Mouse (Mus musculus) megakaryocyte, adult 5-6 weeks (primary cell): ENCODE measurements around the gene Gm21885. TPM values are rescaled to one million over a fixed set of nuclear protein-coding genes. Genes with fewer than 3 reads are reported as not detected.

ENCODE experiments used
- ATAC-seq: 2 replicates; pipeline ENCODE4 v1.8.0; 2016; ENCODE audit warnings: mild to moderate bottlenecking, inconsistent platforms; ENCODE audit not compliant: poor library complexity, severe bottlenecking
- total RNA-seq, 2 experiments: library from RNA; stranded (forward) in 1 of 2; stranded (reverse) in 1 of 2; fragments of 153-499, 151-499 nt in 1 of 2; fragments of 221-1000, 200-1000 nt in 1 of 2; gene quantifications; 2 replicates each; pipeline versions ENCODE4 v1.2.3 to v1.2.4; 2015 to 2017

Gm21885 gene
- total RNA-seq, 2 experiments from 2014 or later = not detected

- ATAC-seq = no peak
These were observed 35.3 kb downstream of the Gm21885 start for GRCm38 (mm10) chr11:94317014-94317413.

- no peak for ATAC-seq
These were observed 35.8 kb downstream of the Gm21885 start for GRCm38 (mm10) chr11:94317515-94317914.

GRCm38 (mm10) chr11:94318056-94318455, 36.4 kb downstream of the Gm21885 start:
- ATAC-seq = no peak

GRCm38 (mm10) chr11:94320969-94321930, 39.6 kb downstream of the Gm21885 start:
- peak; percentile 68 for ATAC-seq

- ATAC-seq = peak; percentile 95
These were observed 40.3 kb downstream of the Gm21885 start, which contains the start of gene Luc7l3 for GRCm38 (mm10) chr11:94321931-94322400. Gene Luc7l3, minus strand, starts transcription at chr11:94321988.

GRCm38 (mm10) chr11:94322636-94323035, 41.0 kb downstream of the Gm21885 start:
- ATAC-seq = no peak

GRCm38 (mm10) chr11:94323271-94323925, 41.7 kb downstream of the Gm21885 start:
- ATAC-seq = no peak

GRCm38 (mm10) chr11:94324618-94325017, 42.9 kb downstream of the Gm21885 start:
- ATAC-seq = no peak

- no peak for ATAC-seq
These were observed 45.3 kb downstream of the Gm21885 start for GRCm38 (mm10) chr11:94326961-94327411.

- peak; percentile 92 for ATAC-seq
These were observed 46.3 kb downstream of the Gm21885 start, which contains the start of gene Ankrd40 for GRCm38 (mm10) chr11:94327693-94328643. Gene Ankrd40, plus strand, starts transcription at chr11:94328001.

- ATAC-seq = no peak
These were observed 47.0 kb downstream of the Gm21885 start for GRCm38 (mm10) chr11:94328644-94329025.

GRCm38 (mm10) chr11:94329270-94329891, 47.7 kb downstream of the Gm21885 start:
- peak; percentile 49; the same call in 1 of the 2 replicates for ATAC-seq

- no peak for ATAC-seq
These were observed 48.5 kb downstream of the Gm21885 start for GRCm38 (mm10) chr11:94330211-94330610.

GRCm38 (mm10) chr11:94332726-94333125, 51.1 kb downstream of the Gm21885 start:
- no peak for ATAC-seq

- ATAC-seq = no peak
These were observed 52.8 kb downstream of the Gm21885 start for GRCm38 (mm10) chr11:94334386-94334968.
